Mouse (Mus musculus): Measurements from ENCODE around the gene Tppp3.

- TF ChIP-seq CTCF (IDR thresholded peaks at IDR 0.05; ENCODE audit: borderline replicate concordance, extremely low read depth, insufficient read depth, insufficient read length) = no peak
- TF ChIP-seq POLR2A (IDR thresholded peaks at IDR 0.05; ENCODE audit: borderline replicate concordance, extremely low read depth, insufficient read depth, insufficient read length, poor library complexity, severe bottlenecking) = no peak
Observed at GRCm38 (mm10) chr8:105474680-105475079, 3.4 kb upstream of the Tppp3 start.

All from brain, embryonic 14.5 days (tissue).